Mouse (Mus musculus) left cerebral cortex, adult 2 months (tissue): ENCODE results near the gene Fam19a5. TPM values are rescaled to one million over a fixed set of nuclear protein-coding genes. Genes with fewer than 3 reads are reported as not detected.
A peak's percentile ranks its signal among the peaks of the same experiment; 100 is the strongest.

Source experiments
- DNase-seq, 2 experiments: peaks; one replicate each; pipeline ENCODE4 v3.0.0; 2021 to 2022; ENCODE audit warnings: low spot score in 2 of 2, mixed read lengths in 1 of 2; ENCODE audit errors: extremely low spot score in 1 of 2
- H3K27ac ChIP-seq: fragments of 200-600 bp; 2 replicates; pipeline ENCODE4 v1.8.1; 2022
- H3K4me3 ChIP-seq: fragments of 200-600 bp; 2 replicates; pipeline ENCODE4 v1.8.1; 2022
- CTCF ChIP-seq: fragments of 200-600 bp; IDR thresholded peaks from 2 replicates; pipeline ENCODE4 v1.8.1; 2022; ENCODE audit warnings: antibody characterized with exemption, mild to moderate bottlenecking, moderate library complexity
- intact Hi-C: fragments of 180-260 bp; cut with DNase I; formaldehyde crosslinking; loops from one replicate; pipeline ENCODE4 v1.15.1; 2025
- total RNA-seq, 2 experiments: library from RNA; stranded (reverse); gene quantifications; 2 replicates each; pipeline ENCODE4 v1.2.3; 2021

Gene Fam19a5
- total RNA-seq, 2 experiments from 2014 or later, result 112 to 119 TPM

DNA sequence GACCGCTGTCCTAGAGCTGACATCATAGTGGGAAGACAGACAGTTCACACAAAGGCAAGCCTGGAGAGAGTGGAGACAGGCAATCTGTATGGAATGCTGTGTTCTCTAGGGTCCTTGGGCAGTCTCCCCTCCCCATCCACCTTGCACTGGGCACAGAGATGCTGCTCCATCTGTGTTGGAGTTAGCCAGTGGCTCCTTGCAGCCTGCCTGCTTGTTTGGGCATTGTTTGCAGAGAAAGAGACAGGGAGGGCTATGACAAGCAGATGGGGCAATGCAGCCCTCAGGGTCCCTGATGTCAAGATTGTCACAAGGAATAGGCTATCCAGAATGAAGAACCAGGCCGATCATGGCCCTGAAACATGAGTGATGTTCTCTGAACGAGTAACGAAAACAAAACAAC is 5.6 kb downstream of the Fam19a5 start:
- H3K4me3 ChIP-seq, result no peak overlapping the region
- no peak overlapping the region for H3K27ac ChIP-seq
- intact Hi-C loops, result loop anchor here (5.0 to 10.0 kb wide), 6 partner anchors 207 to 1297 kb away; no protein-coding TSS in a partner anchor
- no peak for TF ChIP-seq CTCF
- no peak for DNase-seq

DNA sequence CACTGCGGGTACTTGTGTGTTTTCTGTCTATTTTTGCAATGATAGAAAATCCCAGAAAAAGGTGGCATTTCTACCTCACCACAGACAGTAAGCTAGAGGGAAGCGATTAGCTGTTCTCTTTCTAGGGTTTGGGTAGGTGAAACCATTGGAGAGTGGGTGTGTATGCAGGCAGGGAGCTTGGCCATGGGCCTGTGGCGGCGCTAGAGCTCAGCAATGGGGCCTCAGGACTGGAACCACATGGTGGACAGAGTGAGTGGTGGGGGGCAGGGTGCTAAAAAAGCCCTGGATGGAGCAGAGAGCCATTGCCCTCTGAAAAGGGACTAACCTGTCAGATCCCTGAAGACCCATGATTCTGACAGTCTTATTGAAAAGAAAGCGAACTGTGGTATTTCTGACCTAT is 6.7 kb downstream of the Fam19a5 start:
- Histone ChIP-seq H3K4me3 (no peak overlapping the region), H3K27ac (no peak overlapping the region)
- no peak for DNase-seq
- peak; percentile 43 for TF ChIP-seq CTCF
- intact Hi-C loops, result loop anchor here (10.0 kb wide), 1 partner anchor 414 kb away; no protein-coding TSS in a partner anchor

DNA sequence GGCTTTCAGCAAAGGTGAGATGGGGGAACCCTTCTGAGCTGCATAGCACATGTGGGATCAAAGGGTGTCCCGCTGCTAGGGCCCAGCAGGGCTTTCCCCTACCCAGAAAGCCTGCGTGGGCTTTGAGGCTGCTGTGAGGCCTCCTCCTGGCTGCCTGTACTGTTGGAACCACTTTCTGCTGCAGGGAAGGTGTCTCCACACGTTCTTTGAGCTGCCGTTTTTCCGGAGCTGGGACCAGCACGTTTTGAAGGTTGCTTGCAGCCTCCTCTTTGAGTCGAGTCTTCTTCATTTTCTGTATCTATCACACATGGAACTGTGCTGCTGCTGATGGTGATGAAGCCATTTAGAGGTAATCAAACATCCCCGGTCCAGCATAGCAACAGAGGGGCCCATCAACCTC is 7.5 kb downstream of the Fam19a5 start:
- intact Hi-C loops, result loop anchor here (10.0 kb wide), 1 partner anchor 413 kb away; no protein-coding TSS in a partner anchor
- no peak for DNase-seq
- TF ChIP-seq CTCF, result no peak
- no peak overlapping the region for H3K27ac ChIP-seq
- no peak overlapping the region for H3K4me3 ChIP-seq

DNA sequence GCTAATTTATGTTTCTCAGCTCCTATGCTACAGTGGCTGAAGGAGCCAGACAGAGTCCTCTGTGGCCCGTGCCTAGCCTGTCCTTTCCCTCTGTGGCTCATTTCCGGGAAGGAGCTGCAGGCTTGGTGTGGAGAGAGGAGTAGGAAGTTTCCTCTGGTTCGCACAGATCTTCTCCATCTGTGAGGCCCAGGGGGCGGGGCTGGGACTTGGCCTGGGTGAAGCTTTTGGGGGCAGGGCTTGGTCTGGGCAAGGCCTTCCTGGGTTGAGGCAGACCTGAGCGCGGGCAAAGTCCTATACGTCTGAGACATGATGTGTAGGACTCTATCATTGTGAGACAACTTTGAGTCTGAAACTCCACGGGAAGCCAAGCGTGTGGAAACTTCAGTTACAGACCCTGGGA is 11.7 kb downstream of the Fam19a5 start:
- Histone ChIP-seq H3K27ac (no peak overlapping the region), H3K4me3 (no peak overlapping the region)
- no peak for DNase-seq
- TF ChIP-seq CTCF, result no peak
- intact Hi-C loops, result loop anchor here (10.0 kb wide), 1 partner anchor 409 kb away; no protein-coding TSS in a partner anchor

DNA sequence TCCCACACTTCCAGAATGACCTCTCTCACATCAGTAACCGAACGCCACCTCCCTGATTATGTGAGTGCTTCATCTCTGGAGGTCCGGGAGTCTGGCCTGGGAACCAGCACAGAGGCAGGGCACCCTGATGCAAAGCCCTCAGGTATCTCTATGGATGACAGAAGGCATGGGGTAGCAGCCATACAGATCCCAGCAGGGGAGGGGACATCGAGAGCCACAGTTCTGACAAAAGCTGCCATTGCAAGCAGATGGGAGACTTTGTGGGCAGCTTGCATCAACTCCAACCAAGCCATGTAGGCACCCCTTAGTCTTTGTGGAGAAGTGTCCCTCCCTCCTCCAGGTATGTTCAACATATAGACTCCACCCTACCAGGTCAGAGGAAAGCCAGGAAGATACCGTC is 20.2 kb downstream of the Fam19a5 start:
- intact Hi-C loops, result no loop called here
- H3K27ac ChIP-seq, result no peak overlapping the region
- no peak for DNase-seq
- TF ChIP-seq CTCF, result no peak
- no peak overlapping the region for H3K4me3 ChIP-seq

DNA sequence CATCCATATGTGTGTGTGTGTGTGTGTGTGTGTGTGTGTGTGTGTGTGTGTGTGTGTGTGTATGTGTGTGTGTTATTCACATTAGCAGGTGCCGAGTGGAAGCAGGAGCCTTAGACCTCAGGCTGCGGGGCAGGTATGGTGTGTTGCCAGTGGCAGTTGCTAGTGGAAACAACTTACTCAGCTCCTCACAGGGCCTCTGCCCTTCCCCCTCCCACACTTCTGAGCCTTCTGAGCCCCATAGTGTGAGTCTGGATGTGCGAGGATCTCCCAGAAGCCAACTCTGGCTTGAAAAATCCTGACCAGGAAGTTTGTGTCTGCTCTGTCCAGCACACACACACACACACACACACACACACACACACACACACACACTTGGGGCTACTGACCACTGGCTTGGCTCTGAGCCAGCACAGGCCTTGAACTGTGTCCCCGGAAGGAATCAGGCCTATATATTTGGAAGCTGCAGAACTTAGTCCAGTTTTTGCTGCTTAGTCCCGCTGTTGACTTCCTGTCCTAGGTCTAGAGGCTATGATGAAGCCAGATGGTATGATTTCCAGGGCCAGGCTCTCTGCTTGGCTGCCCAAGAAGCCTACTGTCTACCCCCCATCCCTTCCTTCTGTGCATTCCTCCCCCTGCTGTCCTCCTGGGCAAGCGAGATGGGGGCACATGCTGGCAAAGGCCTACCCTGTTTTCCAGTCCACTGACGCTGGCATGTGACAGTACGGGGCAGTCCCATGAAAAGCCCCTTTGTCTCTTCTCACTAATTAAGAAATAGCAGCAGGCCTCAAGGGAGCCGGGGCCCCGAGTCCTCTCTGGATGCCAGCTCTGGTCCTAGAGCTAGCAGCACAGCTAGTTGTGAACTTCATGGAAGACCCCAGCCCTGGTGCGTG is 22.2 kb downstream of the Fam19a5 start:
- H3K4me3 ChIP-seq, result no peak overlapping the region
- peak; percentile 35 to 43 for DNase-seq
- peak overlapping the region; percentile 7; the same call in 1 of the 2 replicates for H3K27ac ChIP-seq
- intact Hi-C loops, result no loop called here
- TF ChIP-seq CTCF, result no peak

DNA sequence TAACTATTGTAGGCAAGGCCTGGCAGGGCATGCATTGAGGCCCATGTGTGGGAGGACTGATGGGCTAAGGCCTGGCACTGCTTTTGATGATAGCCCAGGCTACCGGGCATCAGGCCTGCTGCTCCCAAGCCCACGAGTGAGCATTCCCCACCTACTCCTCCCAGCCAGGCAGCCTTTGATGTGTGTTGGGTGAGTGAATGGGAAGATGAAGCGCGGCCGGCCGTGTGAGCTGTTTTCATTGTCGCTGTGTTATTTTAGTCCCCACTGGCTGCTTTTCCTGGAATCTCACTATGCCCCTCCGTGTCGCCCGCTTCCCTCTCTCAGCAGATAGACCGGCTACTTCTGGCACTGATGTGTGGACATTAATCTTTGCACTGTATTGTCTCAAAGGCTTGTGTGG is 26.1 kb downstream of the Fam19a5 start:
- no peak for TF ChIP-seq CTCF
- H3K4me3 ChIP-seq, result no peak overlapping the region
- DNase-seq, result no peak
- intact Hi-C loops, result no loop called here
- H3K27ac ChIP-seq, result no peak overlapping the region

DNA sequence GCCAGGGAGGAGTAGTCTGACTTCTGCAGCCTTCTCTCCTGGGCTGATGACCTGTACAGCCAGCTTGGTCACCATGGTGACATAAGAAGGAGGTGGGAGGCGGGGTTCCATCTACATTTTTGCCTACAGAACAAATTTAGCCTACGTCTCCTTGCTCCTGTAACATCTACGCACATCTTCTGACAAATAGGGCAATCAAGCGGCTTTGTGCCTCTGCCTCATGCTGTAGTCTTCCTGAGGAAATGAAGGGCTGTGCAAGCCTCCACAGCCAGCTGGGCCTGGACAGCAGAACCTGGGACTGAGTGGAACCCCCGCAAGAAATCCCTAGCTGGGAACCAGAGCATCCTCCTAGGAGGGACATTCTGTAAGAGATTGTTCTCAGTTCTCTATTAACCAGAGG is 35.8 kb downstream of the Fam19a5 start:
- DNase-seq, result no peak
- no peak for TF ChIP-seq CTCF
- intact Hi-C loops, result no loop called here
- Histone ChIP-seq H3K27ac (no peak overlapping the region; the same call in 1 of the 2 replicates), H3K4me3 (no peak overlapping the region)

DNA sequence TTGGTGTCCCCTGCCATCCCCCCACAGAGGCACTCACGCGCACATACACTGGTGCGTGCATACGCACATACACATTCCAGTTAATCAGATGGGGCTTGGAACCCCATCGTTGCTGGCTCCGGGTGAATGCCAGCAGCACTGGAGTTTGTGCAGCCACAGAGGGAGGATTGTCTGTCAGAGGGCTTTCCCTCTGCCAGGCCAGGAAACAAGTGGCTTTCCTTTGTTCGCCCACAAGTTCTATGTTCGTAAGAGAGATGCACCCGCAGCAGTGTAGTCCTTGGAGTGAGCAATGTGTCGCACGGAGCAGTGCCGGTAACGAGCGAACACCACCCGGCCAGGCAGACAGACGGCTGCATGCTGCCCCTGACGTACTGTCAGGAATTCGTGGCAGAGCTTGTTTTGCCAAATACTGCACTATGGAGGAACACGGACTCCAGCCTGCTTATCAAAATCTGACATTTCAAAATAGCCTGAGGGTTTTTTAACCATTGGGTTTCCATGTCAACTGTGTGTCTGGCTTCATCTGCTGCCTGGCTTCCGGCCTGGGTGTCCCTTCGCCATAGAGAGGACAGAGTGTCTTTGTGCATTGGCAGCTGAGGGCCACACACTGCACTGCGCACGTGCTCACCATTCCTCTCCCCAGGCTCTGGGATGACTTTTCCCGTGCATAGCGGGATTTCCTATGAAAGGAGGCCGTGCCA is 40.0 kb downstream of the Fam19a5 start:
- Histone ChIP-seq H3K27ac (peak overlapping the region; percentile 68), H3K4me3 (0 out of 2 replicates have a peak overlapping the region, but pooled peaks have one; percentile 11)

DNA sequence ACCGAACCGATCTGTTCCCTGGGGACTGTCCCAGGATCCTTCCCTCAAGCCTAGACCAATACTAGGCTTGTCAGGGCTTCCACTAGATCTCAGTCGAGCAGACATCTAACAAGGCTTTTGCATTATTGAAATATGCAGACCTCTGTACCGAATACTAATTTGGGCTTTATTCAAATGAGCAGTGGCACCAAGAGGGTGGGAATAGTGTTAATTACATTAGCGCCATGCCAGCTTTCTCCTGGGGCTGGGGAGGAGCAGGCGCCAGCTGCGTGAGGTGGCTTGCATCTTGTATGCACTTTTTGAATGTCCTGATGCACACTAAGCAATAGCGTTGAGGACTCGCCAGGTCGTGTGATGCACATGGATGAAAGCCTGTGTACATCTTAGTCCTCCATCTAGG is 46.9 kb downstream of the Fam19a5 start:
- DNase-seq, result no peak
- TF ChIP-seq CTCF, result no peak
- no peak overlapping the region for H3K4me3 ChIP-seq
- intact Hi-C loops, result no loop called here
- no peak overlapping the region for H3K27ac ChIP-seq

More for the DNA sequence above, 40.0 kb downstream of the Fam19a5 start:
- intact Hi-C loops, result no loop called here
- no peak for TF ChIP-seq CTCF
- DNase-seq, result no peak

DNA sequence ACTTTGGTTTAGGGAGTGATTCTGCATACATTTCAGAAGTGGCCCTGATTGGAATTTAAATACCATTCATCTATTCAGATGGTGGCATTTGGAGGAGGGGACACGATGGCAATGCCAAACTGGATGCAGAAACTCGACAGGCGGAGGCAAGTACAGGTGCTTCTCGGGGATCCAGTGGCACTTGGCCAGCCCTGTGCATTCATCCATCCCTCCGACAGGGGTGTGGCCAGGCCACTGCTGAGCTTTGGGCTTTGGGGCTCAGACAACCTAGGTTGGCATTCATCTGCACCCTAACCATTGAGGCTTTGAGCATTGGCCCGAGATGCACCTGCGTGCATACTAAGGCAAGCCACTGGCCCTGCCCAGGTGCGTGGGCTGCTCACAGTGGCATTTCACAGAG is 52.6 kb downstream of the Fam19a5 start:
- Histone ChIP-seq H3K4me3 (no peak overlapping the region), H3K27ac (no peak overlapping the region)
- no peak for TF ChIP-seq CTCF
- intact Hi-C loops, result no loop called here
- no peak for DNase-seq

DNA sequence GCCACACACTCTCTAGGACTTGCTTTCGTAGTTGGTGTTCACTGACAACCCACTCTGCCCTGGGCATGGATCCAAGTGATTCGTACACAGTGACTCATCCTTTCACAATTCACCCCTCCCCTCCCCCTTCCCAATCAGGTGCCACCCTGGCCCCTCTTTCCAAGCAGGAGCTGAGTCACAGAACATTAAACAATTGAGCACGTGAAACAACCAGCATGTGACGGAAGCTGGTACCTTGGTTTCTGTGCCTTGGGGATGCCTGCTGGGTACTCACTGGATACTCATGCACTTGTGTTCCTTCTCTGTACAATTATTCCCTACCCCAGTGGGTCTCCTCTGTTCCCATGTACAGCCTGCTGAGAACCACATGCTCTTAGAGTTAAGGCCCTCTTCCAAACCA is 53.0 kb downstream of the Fam19a5 start:
- intact Hi-C loops, result no loop called here
- Histone ChIP-seq H3K4me3 (no peak overlapping the region), H3K27ac (no peak overlapping the region)
- TF ChIP-seq CTCF, result no peak
- peak; percentile 55 to 69 for DNase-seq
